Mouse (Mus musculus): ENCODE results near the gene Zfp708. TPM values are rescaled to one million over a fixed set of nuclear protein-coding genes. Genes with fewer than 3 reads are reported as not detected.

Gene Zfp708
- polyA plus RNA-seq (2012; rRNA removed), result 2.9 and 5.6 TPM in 2 replicates

DNA sequence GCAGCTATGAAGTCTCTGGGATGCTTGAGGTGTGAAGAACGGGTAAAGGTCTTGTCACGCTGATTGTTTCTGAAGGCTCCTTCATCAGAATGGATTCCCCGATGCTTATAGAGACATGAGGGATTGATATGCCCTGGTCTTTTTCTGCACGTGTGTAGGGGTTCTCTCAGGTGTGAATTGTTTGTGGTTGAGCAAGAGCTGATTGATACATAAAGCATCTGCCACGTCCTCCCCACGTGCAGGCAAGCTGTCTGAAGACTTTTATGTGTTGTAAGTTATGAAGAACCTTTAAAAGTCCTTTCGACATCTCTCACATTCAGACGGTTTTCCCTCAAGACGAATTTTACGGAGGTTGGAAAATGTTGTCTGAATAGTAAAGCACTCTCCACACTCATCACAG is at the start of gene Zfp708:
Zfp708 (minus strand) TSS at position 101 of the 400 bp plus-strand sequence.

DNA sequence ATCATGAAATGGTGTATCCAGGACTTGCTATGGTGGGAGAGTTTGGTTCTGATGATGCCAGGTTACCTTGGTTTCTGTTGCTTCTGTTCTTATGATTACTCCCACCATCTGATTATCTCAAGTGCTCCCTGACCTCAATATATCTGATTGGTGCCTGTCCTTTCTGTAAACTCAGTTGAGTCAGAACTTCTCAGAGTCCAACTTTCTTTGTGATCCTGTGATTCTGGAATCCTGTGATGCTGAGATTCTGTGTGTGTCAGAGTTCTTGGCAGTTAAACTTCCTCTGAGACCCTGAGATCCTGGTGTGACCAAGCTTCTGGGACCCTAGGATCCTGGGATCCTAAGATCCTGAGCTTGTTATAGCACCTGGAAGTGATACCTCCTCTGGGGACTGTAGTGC is 23.6 kb upstream of the Zfp708 start, which contains the start of gene Zfp759:
Zfp759 (plus strand) TSS at position 301 of the 400 bp plus-strand sequence.

DNA sequence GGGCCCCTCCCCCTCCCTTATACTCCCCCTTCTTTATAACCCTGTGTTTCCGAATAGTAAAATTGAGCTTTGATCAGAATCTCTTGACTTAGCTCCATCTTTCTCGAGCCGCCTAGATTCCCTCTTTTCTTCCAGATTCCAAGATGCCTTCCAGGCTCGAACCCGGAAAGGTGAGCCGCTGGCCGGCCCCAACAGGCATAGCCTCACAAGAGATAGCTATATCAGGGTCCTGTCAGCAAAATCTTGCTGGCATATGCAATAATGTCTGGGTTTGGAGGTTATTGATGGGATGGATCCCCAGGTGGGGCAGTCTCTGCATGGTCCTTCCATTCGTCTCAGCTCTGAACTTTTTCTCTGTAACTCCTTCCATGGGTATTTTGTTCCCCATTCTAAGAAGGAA is 18.4 kb upstream of the Zfp708 start, which contains the start of gene Rslcan18:
Rslcan18 (minus strand) TSS at position 101 of the 400 bp plus-strand sequence.

DNA sequence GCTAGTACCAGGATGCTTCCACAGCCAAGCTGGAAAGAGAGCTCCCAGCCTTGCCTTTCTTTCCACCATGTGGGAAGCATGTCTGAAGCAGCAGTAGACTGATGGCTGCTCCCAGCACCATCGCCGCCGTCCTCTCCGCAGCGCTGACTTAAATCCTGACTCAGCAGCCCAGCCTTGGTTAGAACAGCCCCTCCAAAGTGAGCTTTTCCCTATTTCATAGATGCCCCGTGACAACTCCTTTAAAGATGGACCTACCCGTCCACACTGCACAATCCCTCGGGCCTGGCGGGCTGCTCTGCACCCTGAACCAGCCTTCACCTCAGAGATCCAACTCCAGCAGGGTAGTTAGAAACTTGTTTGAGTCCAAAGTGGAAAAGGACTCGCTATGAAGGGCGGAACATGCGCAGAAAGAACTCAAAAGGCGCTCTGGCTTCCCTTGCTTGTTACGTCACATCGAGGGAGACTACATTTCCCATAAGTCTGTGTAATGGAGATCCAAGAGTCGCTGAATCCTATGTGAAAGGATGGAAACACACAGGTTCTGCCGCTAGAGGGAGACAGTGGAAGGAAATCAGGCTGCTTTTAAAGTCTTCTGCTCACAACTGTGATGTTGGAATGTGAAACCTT is 10.5 kb upstream of the Zfp708 start, which contains the start of gene Gm28557:
Gm28557 (minus strand) TSS at position 411 of the 627 bp plus-strand sequence.

DNA sequence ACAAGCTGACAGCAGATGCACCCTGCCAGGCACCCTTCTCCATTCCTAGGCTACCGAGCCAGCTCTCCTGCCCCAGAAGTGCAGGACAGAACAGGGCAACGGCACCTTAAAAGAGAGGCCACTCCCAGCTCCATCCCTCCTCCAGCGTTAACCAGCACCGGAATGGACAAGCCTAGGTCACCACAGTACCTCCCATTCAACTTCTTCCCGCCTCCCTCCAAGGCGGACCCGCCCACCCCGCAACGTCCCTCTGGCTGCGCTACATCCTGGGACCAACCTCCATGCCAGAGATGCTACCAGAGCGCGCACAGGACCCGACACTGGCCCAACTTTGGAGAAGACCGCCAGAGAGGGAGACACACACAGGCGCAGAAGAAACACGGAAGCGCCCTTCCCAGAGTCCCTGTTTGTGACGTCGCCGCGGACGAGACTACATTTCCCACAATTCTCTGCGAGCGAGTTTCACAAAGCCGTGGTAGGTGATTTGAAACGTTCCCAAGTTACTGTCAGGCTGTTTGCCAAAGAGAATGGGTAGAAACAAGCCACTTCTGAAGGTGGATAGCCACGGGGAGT is 36.9 kb downstream of the Zfp708 start, which contains the start of gene Zfp712:
Zfp712 (minus strand) TSS at position 385 of the 573 bp plus-strand sequence.

Other genes with a start within 250 kb of the Zfp708 start
- 0.73 and 1.4 TPM in 2 replicates for gene Gm10767, start 193.1 kb downstream of the Zfp708 start, polyA plus RNA-seq (2012; rRNA removed)
- 1.5 and 2.7 TPM in 2 replicates for gene Zfp712, start 36.8 kb downstream of the Zfp708 start, polyA plus RNA-seq (2012; rRNA removed)
- 3.1 and 4.4 TPM in 2 replicates for gene Gm28557, start 10.6 kb upstream of the Zfp708 start, polyA plus RNA-seq (2012; rRNA removed)
- gene Rslcan18, start 18.3 kb upstream of the Zfp708 start, polyA plus RNA-seq (2012; rRNA removed), result 0.23 and 0.35 TPM in 2 replicates
- gene Zfp759, start 23.7 kb upstream of the Zfp708 start, polyA plus RNA-seq (2012; rRNA removed), result 0.94 and 2.3 TPM in 2 replicates
- gene Rsl1, start 75.2 kb upstream of the Zfp708 start, polyA plus RNA-seq (2012; rRNA removed), result 5.2 and 8.7 TPM in 2 replicates
- 0.67 and 1.3 TPM in 2 replicates for gene Zfp455, start 96.5 kb upstream of the Zfp708 start, polyA plus RNA-seq (2012; rRNA removed)
- gene Zfp458, start 180.5 kb upstream of the Zfp708 start, polyA plus RNA-seq (2012; rRNA removed), result 1.5 and 2.2 TPM in 2 replicates
- 1.2 and 2.0 TPM in 2 replicates for gene Zfp457, start 208.5 kb upstream of the Zfp708 start, polyA plus RNA-seq (2012; rRNA removed)
- 1.5 and 3.2 TPM in 2 replicates for gene Zfp595, start 234.6 kb upstream of the Zfp708 start, polyA plus RNA-seq (2012; rRNA removed)

Data from central nervous system, embryonic 11.5 days (tissue).